Mouse (Mus musculus): ENCODE results near the gene Dnajc30.
"Not testable (repeated sequence)": the region's sequence is repeated elsewhere in the genome, so short reads cannot be mapped to it uniquely, and the experiment has no call there.

Dnajc30 gene

GRCm38 (mm10) chr5:135063629-135064381 is at the start of gene Dnajc30:
TSS of gene Dnajc30 (plus strand) at chr5:135064202.
- peak; percentile 99 for DNase-seq

- DNase-seq: peak; percentile 95
Observed at GRCm38 (mm10) chr5:135015497-135015896, 48.5 kb upstream of the Dnajc30 start.

- no peak for DNase-seq
Observed at GRCm38 (mm10) chr5:135016224-135016759, 47.7 kb upstream of the Dnajc30 start.

- peak; percentile 66 for DNase-seq
Observed at GRCm38 (mm10) chr5:135021814-135022213, 42.2 kb upstream of the Dnajc30 start.

GRCm38 (mm10) chr5:135023344-135024173 is 40.4 kb upstream of the Dnajc30 start, which contains the start of gene Stx1a:
TSS of gene Stx1a (plus strand) at chr5:135023482.
- DNase-seq: peak; percentile 86

- no peak for DNase-seq
Observed at GRCm38 (mm10) chr5:135024665-135025224, 39.3 kb upstream of the Dnajc30 start.

- no peak for DNase-seq
Observed at GRCm38 (mm10) chr5:135025899-135026298, 38.1 kb upstream of the Dnajc30 start.

GRCm38 (mm10) chr5:135029007-135029854 is 34.8 kb upstream of the Dnajc30 start:
- DNase-seq: no peak

- DNase-seq: no peak
Observed at GRCm38 (mm10) chr5:135032581-135032980, 31.4 kb upstream of the Dnajc30 start.

GRCm38 (mm10) chr5:135034593-135034992 is 29.4 kb upstream of the Dnajc30 start:
- DNase-seq: no peak

- DNase-seq: no peak
Observed at GRCm38 (mm10) chr5:135035608-135036359, 28.2 kb upstream of the Dnajc30 start.

GRCm38 (mm10) chr5:135037946-135038345 is 26.1 kb upstream of the Dnajc30 start:
- DNase-seq: no peak

- no peak for DNase-seq
Observed at GRCm38 (mm10) chr5:135039541-135039940, 24.5 kb upstream of the Dnajc30 start.

GRCm38 (mm10) chr5:135040059-135040458 is 23.9 kb upstream of the Dnajc30 start:
- no peak for DNase-seq

GRCm38 (mm10) chr5:135040777-135041176 is 23.2 kb upstream of the Dnajc30 start:
- DNase-seq: no peak

- DNase-seq: no peak
Observed at GRCm38 (mm10) chr5:135042105-135042788, 21.8 kb upstream of the Dnajc30 start.

- no peak for DNase-seq
Observed at GRCm38 (mm10) chr5:135044575-135044974, 19.4 kb upstream of the Dnajc30 start.

- DNase-seq: no peak
Observed at GRCm38 (mm10) chr5:135048539-135048938, 15.5 kb upstream of the Dnajc30 start.

- not testable (repeated sequence) for DNase-seq
Observed at GRCm38 (mm10) chr5:135049268-135049667, 14.7 kb upstream of the Dnajc30 start.

GRCm38 (mm10) chr5:135053356-135053755 is 10.6 kb upstream of the Dnajc30 start:
- no peak for DNase-seq

GRCm38 (mm10) chr5:135064382-135064766 is 372 bp downstream of the Dnajc30 start:
- peak; percentile 34 for DNase-seq

Data from right cerebral cortex, postnatal 4 days (tissue).